In the genomic region with DNA sequence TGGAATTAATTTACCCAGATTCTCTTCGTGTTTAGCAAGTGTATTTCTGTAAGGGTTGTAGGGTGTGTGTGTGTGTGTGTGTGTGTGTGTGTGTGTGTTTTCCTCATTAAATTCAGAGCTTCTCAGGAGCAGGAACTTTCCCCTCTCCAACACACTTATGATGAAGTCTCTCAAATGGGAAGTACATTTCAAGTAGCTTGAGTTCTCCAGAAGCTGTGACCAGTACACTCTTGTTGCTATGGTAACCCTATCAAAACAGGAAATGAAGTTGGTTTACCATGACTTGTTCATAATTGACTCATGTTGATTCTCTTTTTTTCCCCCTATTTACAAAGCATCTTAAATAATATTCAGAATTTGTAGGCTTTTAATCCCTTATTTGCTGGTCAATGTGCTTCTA, we compare ENCODE assay signal across 13 mouse cellular contexts. TPM values are rescaled to one million over a fixed set of nuclear protein-coding genes. Genes with fewer than 3 reads are reported as not detected.
DNase-seq lines count a peak whose midpoint lies in the region; ATAC-seq and TF ChIP-seq lines count a peak whose summit lies in the region.
"Had no signal": no experiment of that assay in that cellular context is flagged by ENCODE, and none has a peak within 500 bp of the region (broad histone marks: within the 10 kb centered on the region; RNA-seq: fewer than 3 reads in every experiment).

No protein-coding gene starts in this region.

- dilution Hi-C loops in CH12.LX (cut with MboI; ENCODE audit: extremely low pct_ligation_motif_present, extremely low pct_unique_long_range_greater_than_20kb, low sequenced_read_pairs), result no loop called here

- in situ Hi-C loops in CH12.LX (cut with MboI; ENCODE audit: low pct_ligation_motif_present, low pct_unique_long_range_greater_than_20kb, low sequenced_read_pairs), result no loop called here

- no peak for ATAC-seq in liver, embryonic 14.5 days (ENCODE audit: insufficient read depth)
- ATAC-seq in liver, embryonic 11.5 days (replicated peaks; ENCODE audit: low FRiP score), result no peak
- peak; percentile 87 to 89 for ATAC-seq in hematopoietic stem cell, adult 5-6 weeks (replicated peaks in 1 of 2; ENCODE audit: insufficient read depth in 1 of 2, low FRiP score in 2 of 2, low TSS enrichment in 1 of 2, low read depth in 1 of 2, poor library complexity in 2 of 2, severe bottlenecking in 2 of 2)

- no peak for TF ChIP-seq EP300 in liver, embryonic 14.5 days (IDR thresholded peaks at IDR 0.05; ENCODE audit: low read depth)
- no peak for TF ChIP-seq EP300 in CH12.LX (IDR thresholded peaks at IDR 0.05; ENCODE audit: low read length)

- no peaks in the 10 kb centered on the region for H3K27me3 ChIP-seq in liver, embryonic 14.5 days (ENCODE audit: control insufficient read depth, insufficient read depth, low read length)
- no peaks in the 10 kb centered on the region for H3K27me3 ChIP-seq in liver, embryonic 11.5 days (replicated peaks; ENCODE audit: control insufficient read depth, insufficient read depth, low read length)
- no peaks in the 10 kb centered on the region for H3K27me3 ChIP-seq in CH12.LX (replicated peaks)
- H3K27me3 ChIP-seq: heart, embryonic 12.5 days; hindbrain, embryonic 15.5 days; kidney, embryonic 15.5 days; limb, embryonic 12.5 days had no signal

- H3K9me3 ChIP-seq in liver, embryonic 14.5 days (ENCODE audit: control insufficient read depth, low read length), result no peaks in the 10 kb centered on the region
- H3K9me3 ChIP-seq in liver, embryonic 11.5 days (ENCODE audit: control insufficient read depth, low read length), result no peaks in the 10 kb centered on the region
- no peaks in the 10 kb centered on the region for H3K9me3 ChIP-seq in CH12.LX (replicated peaks; ENCODE audit: low read length)
- H3K9me3 ChIP-seq: heart, embryonic 12.5 days; hindbrain, embryonic 15.5 days; kidney, embryonic 15.5 days; limb, embryonic 12.5 days had no signal

- no peak for TF ChIP-seq RAD21 in CH12.LX (IDR thresholded peaks at IDR 0.05; ENCODE audit: low read depth, low read length)

- peaks cover 86% of the 10 kb centered on the region for H3K79me2 ChIP-seq in CH12.LX (replicated peaks; ENCODE audit: control insufficient read depth, extremely low read depth, insufficient read depth, poor library complexity, severe bottlenecking)

- WGBS in liver, embryonic 14.5 days (ENCODE audit: insufficient replicate concordance), result 78% methylated on average over 1 of the region's 1 CpGs
- WGBS in liver, embryonic 11.5 days, result 78% methylated on average over 1 of the region's 1 CpGs

- no peak overlapping the region for H3K27ac ChIP-seq in liver, embryonic 14.5 days
- H3K27ac ChIP-seq in liver, embryonic 11.5 days (ENCODE audit: low read depth, low read length), result no peak overlapping the region
- H3K27ac ChIP-seq in CH12.LX (ENCODE audit: insufficient read depth, low read depth), result no peak overlapping the region
- no peak overlapping the region for H3K27ac ChIP-seq in gastrocnemius, adult 2 months
- H3K27ac ChIP-seq: hindbrain, embryonic 15.5 days; kidney, embryonic 15.5 days; limb, embryonic 12.5 days had no signal

- no peak for TF ChIP-seq POLR2A in CH12.LX (IDR thresholded peaks at IDR 0.05; ENCODE audit: low read depth, low read length)

- peaks cover 3% of the 10 kb centered on the region for H3K36me3 ChIP-seq in liver, embryonic 14.5 days (replicated peaks; ENCODE audit: control insufficient read depth, insufficient read depth, low read depth)
- H3K36me3 ChIP-seq in liver, embryonic 11.5 days (ENCODE audit: control insufficient read depth, insufficient read depth, low read length), result no peaks in the 10 kb centered on the region
- peaks cover 20 to 73% of the 10 kb centered on the region in 2 experiments for H3K36me3 ChIP-seq in CH12.LX (replicated peaks in 1 of 2; ENCODE audit: control insufficient read depth in 1 of 2, insufficient read depth in 1 of 2, low read length in 1 of 2)

- no peak overlapping the region for H3K4me2 ChIP-seq in liver, embryonic 14.5 days (ENCODE audit: low read depth)
- no peak overlapping the region for H3K4me2 ChIP-seq in liver, embryonic 11.5 days
- H3K4me2 ChIP-seq in CH12.LX (ENCODE audit: insufficient read depth, low read depth, poor library complexity, severe bottlenecking), result no peak overlapping the region
- H3K4me2 ChIP-seq: heart, embryonic 12.5 days; hindbrain, embryonic 15.5 days; kidney, embryonic 15.5 days; limb, embryonic 12.5 days had no signal

- intact Hi-C loops in gastrocnemius, adult 2 months (cut with DNase I), result no loop called here
- intact Hi-C loops in left cerebral cortex, postnatal 10 days (cut with DNase I), result no loop called here

- no peak overlapping the region for H3K4me3 ChIP-seq in liver, embryonic 14.5 days (ENCODE audit: insufficient read depth in 1 of 2, low read depth in 2 of 2, low read length in 2 of 2)
- no peak overlapping the region for H3K4me3 ChIP-seq in liver, embryonic 11.5 days (ENCODE audit: low read depth, low read length)
- H3K4me3 ChIP-seq in CH12.LX (replicated peaks in 1 of 3; ENCODE audit: low read depth in 2 of 3, low read length in 2 of 3, poor library complexity in 1 of 3), result no peak overlapping the region
- H3K4me3 ChIP-seq in gastrocnemius, adult 2 months, result no peak overlapping the region
- H3K4me3 ChIP-seq: heart, embryonic 12.5 days; hindbrain, embryonic 15.5 days; kidney, embryonic 15.5 days; limb, embryonic 12.5 days had no signal

- peaks cover 0 to 2% of the 10 kb centered on the region in 2 experiments; a peak in 2 of 4 replicates for H3K4me1 ChIP-seq in liver, embryonic 14.5 days (replicated peaks; ENCODE audit: control insufficient read depth in 2 of 2, insufficient read depth in 2 of 2, low read length in 1 of 2)
- H3K4me1 ChIP-seq in liver, embryonic 11.5 days (replicated peaks; ENCODE audit: control insufficient read depth, insufficient read depth, low read length), result no peaks in the 10 kb centered on the region; the same call in 1 of the 2 replicates
- peaks cover 7 to 51% of the 10 kb centered on the region in 2 experiments for H3K4me1 ChIP-seq in CH12.LX (ENCODE audit: control insufficient read depth in 1 of 2, insufficient read depth in 2 of 2)
- H3K4me1 ChIP-seq: hindbrain, embryonic 15.5 days; kidney, embryonic 15.5 days had no signal

- no peak for TF ChIP-seq CTCF in liver, embryonic 14.5 days (IDR thresholded peaks at IDR 0.05; ENCODE audit: low read depth)
- no peak for TF ChIP-seq CTCF in CH12.LX (conservative IDR thresholded peaks at IDR 0.05 in 1 of 2, IDR thresholded peaks at IDR 0.05 in 1 of 2; ENCODE audit: low read depth in 2 of 2, low read length in 2 of 2)
- no peak for TF ChIP-seq CTCF in gastrocnemius, adult 2 months (IDR thresholded peaks at IDR 0.05)

- no peak overlapping the region for H3K9ac ChIP-seq in liver, embryonic 14.5 days (replicated peaks)
- H3K9ac ChIP-seq in liver, embryonic 11.5 days (ENCODE audit: low read depth, low read length), result no peak overlapping the region
- no peak overlapping the region for H3K9ac ChIP-seq in CH12.LX (ENCODE audit: insufficient read depth, low read depth)
- H3K9ac ChIP-seq: heart, embryonic 12.5 days; hindbrain, embryonic 15.5 days; kidney, embryonic 15.5 days; limb, embryonic 12.5 days had no signal

- DNase-seq in liver, embryonic 14.5 days (ENCODE audit: low read depth in 3 of 3, low spot score in 3 of 3), result peak; percentile 14 to 33 (median 22)
- no peak for DNase-seq in liver, embryonic 11.5 days (ENCODE audit: low spot score)
- DNase-seq in CH12.LX (ENCODE audit: extremely low read depth), result peak; percentile 69
- DNase-seq in natural killer cell, adult 2 months (ENCODE audit: low spot score in 2 of 2), result peak; percentile 9 to 47
- DNase-seq in gastrocnemius, adult 2 months, result no peak
- no peak for DNase-seq in left cerebral cortex, postnatal 10 days (ENCODE audit: extremely low spot score in 1 of 2, low spot score in 2 of 2)
- DNase-seq in urinary bladder, adult 2 months (ENCODE audit: low spot score), result no peak
- DNase-seq: embryo, embryonic 11 days had no signal

TF ChIP-seq in CH12.LX, 34 proteins besides CTCF, POLR2A, EP300 and RAD21:
- TF ChIP-seq JUND (conservative IDR thresholded peaks at IDR 0.05; ENCODE audit: low read depth, low read length) (no peak), ELF1 (IDR thresholded peaks at IDR 0.05; ENCODE audit: low read depth, low read length) (no peak), ZKSCAN1 (IDR thresholded peaks at IDR 0.05; ENCODE audit: borderline replicate concordance, low read depth, low read length) (no peak), NRF1 (IDR thresholded peaks at IDR 0.05; ENCODE audit: low read depth, low read length) (no peak), MAZ (IDR thresholded peaks at IDR 0.05; ENCODE audit: low read depth, low read length) (no peak), ZC3H11A (IDR thresholded peaks at IDR 0.05; ENCODE audit: low read depth, low read length) (no peak), UBTF (IDR thresholded peaks at IDR 0.05; ENCODE audit: low read depth, low read length) (no peak)

RNA-seq across cellular contexts. Expression of a gene that starts 29.4 kb away (rescaled TPM):
- polyA plus RNA-seq in liver, embryonic 14.5 days (2012; rRNA removed), result 41.1 and 55.1 TPM in 2 replicates
- 91.6 and 107 TPM in 2 replicates for polyA plus RNA-seq in liver, embryonic 14.5 days (2014; fragmentation: Nextera tagmentation; extraction: Ambion mirVana)
- 177 and 190 TPM in 2 replicates for polyA plus RNA-seq in liver, embryonic 11.5 days (2014; fragmentation: Nextera tagmentation; extraction: Ambion mirVana)
- total RNA-seq in CH12.LX (2012; rRNA removed) (162 and 190 TPM in 2 replicates), CH12.LX (2014; rRNA removed) (317 and 322 TPM in 2 replicates)
- polyA plus RNA-seq in CH12.LX (2012; ENCODE audit: insufficient read length, low read depth), result 234 and 244 TPM in 2 replicates
- 119 and 156 TPM in 2 replicates for total RNA-seq in hematopoietic stem cell, adult 5-6 weeks (2017)
- 100 to 1,000 TPM in 1 of 2 experiments, 10 to 100 TPM in 1; 92.3 to 112 TPM for total RNA-seq in gastrocnemius, adult 2 months (2021)
- total RNA-seq in left cerebral cortex, postnatal 10 days (2021), result 100 to 1,000 TPM; 469 to 480 TPM
- polyA plus RNA-seq in urinary bladder, adult 2 months (2012; rRNA removed), result 122 and 134 TPM in 2 replicates

RNA-seq across cellular contexts. Expression of a gene that starts 56.9 kb away (rescaled TPM):
- 0.20 and 0.51 TPM in 2 replicates for polyA plus RNA-seq in liver, embryonic 14.5 days (2012; rRNA removed)
- polyA plus RNA-seq in liver, embryonic 14.5 days (2014; fragmentation: Nextera tagmentation; extraction: Ambion mirVana), result 0.43 and 0.94 TPM in 2 replicates
- polyA plus RNA-seq in liver, embryonic 11.5 days (2014; fragmentation: Nextera tagmentation; extraction: Ambion mirVana), result 9.9 and 11.0 TPM in 2 replicates
- total RNA-seq in CH12.LX (2012; rRNA removed), result 1.3 and 1.5 TPM in 2 replicates
- 0.21 TPM in 1 of 2 replicates, not detected in the other for total RNA-seq in CH12.LX (2014; rRNA removed)
- 0.56 and 0.83 TPM in 2 replicates for polyA plus RNA-seq in CH12.LX (2012; ENCODE audit: insufficient read length, low read depth)
- total RNA-seq in hematopoietic stem cell, adult 5-6 weeks (2017), result 13.5 and 14.4 TPM in 2 replicates
- 1 to 10 TPM in 1 of 2 experiments, under 1 TPM in 1; 0.43 to 1.5 TPM for total RNA-seq in gastrocnemius, adult 2 months (2021)
- total RNA-seq in left cerebral cortex, postnatal 10 days (2021), result 10 to 100 TPM; 78.5 to 91.2 TPM
- 4.2 and 4.5 TPM in 2 replicates for polyA plus RNA-seq in urinary bladder, adult 2 months (2012; rRNA removed)

Comparison
In these comparisons a context has a peak if more than half of its experiments do, and no peak if none do; other contexts are left out.
1. DNase-seq: peak in liver, embryonic 14.5 days (3 of 3), CH12.LX (single experiment) and natural killer cell, adult 2 months (2 of 2); none in liver, embryonic 11.5 days (single experiment), gastrocnemius, adult 2 months (single experiment), left cerebral cortex, postnatal 10 days (0 of 2) and urinary bladder, adult 2 months (single experiment).
2. ATAC-seq: peak in hematopoietic stem cell, adult 5-6 weeks (2 of 2); none in liver, embryonic 14.5 days (single experiment) and liver, embryonic 11.5 days (single experiment).